Mouse (Mus musculus): ENCODE measurements around the gene Stxbp4.

Gene Stxbp4

DNA sequence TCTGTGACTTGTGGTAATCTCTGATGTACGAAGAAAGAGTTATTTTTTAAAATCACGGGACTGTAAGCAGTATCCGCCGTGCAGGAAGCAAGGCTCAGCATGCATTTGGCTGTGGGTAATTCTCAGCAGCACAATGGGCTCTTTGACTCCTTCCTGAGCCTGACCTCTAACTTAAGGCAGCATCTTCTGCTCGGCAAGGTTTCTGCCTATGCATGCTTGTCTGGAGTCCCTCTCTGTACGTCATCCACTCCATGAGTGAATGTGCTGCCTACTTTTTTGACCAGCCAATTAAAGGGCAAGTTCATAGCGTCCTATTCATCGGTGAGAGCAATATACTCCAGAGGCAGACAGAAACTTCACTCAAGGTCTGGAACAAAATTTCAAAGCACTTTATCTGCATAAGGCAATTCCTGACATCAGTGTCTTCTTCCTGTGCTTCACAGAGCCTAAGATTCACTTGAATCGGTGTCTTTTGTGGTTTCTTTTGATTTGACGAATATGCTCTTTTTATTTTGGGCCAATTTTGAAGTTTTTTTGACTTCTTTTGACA lies 173.8 kb downstream of the Stxbp4 start:
- no peak for DNase-seq (ENCODE audit: low spot score in 2 of 2)

GRCm38 (mm10) chr11:90460458-90460857 lies 177.4 kb downstream of the Stxbp4 start:
- no peak for DNase-seq (ENCODE audit: low spot score in 2 of 2)

GRCm38 (mm10) chr11:90452134-90452533 lies 185.8 kb downstream of the Stxbp4 start:
- no peak for DNase-seq (ENCODE audit: low spot score in 2 of 2)

- DNase-seq (ENCODE audit: low spot score in 2 of 2), result no peak
These were observed 186.4 kb downstream of the Stxbp4 start for GRCm38 (mm10) chr11:90451506-90451905.

- DNase-seq (ENCODE audit: low spot score in 2 of 2), result no peak
These were observed 195.4 kb downstream of the Stxbp4 start for GRCm38 (mm10) chr11:90442462-90442861.

DNA sequence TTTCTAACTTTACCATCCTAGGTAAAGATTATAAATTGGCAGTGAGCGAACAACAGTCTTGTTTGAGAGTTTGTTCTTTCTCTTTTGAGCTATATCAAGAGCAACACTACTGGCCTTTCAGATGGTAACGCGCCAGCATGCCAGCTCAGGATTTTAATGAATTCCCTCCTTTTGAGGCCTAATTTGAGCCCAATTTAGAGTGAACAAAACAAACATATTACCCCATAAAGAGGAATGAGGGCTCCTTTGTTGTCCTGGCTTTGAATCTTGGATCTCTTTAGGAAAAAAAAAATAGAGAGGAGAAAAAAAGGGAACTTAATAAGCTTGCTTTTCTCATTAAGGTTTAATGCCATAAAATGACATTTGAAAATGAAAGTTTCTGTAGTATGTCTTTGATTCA lies 197.0 kb downstream of the Stxbp4 start:
- no peak for DNase-seq (ENCODE audit: low spot score in 2 of 2)

DNA sequence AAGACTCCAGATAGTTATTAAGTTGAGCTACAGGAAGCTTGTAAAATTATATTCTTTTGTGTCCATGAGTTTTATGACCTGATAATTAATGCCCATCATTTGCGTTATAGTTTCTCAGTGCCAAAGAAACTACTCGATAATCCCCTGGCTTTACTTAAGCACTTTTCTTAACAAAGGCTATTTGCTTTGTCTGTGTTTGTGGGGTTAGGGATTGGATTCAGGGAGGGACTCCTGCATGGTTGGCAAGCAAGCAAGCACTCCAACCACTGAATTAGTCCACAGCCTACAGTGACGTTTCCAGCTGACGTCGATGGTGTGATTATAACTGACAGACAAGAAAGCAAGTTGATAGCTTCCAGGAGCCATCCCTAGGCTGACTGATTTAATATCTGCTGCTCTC lies 199.1 kb downstream of the Stxbp4 start:
- no peak for DNase-seq (ENCODE audit: low spot score in 2 of 2)
